Mouse (Mus musculus): ENCODE data around the gene Ptprm. TPM values are rescaled to one million over a fixed set of nuclear protein-coding genes. Genes with fewer than 3 reads are reported as not detected.

Gene Ptprm
- total and polyA plus RNA-seq, 3 experiments: not detected

GRCm38 (mm10) chr17:67179446-67179845 is 174.8 kb downstream of the Ptprm start:
- Histone ChIP-seq H3K4me3 (ENCODE audit: control insufficient read depth in 1 of 2, insufficient read depth in 1 of 2, low read depth in 2 of 2, low read length in 2 of 2) (no peak overlapping the region), H3K27me3 (ENCODE audit: control insufficient read depth in 1 of 2, insufficient read depth in 2 of 2, low read length in 2 of 2) (no peaks in the 10 kb centered on the region), H3K79me2 (ENCODE audit: control insufficient read depth, insufficient read depth, low read length, poor library complexity) (no peaks in the 10 kb centered on the region), H3K27ac (ENCODE audit: control insufficient read depth, low read depth, low read length) (no peak overlapping the region), H3K9ac (ENCODE audit: control insufficient read depth, low read depth, low read length, poor library complexity, severe bottlenecking) (no peak overlapping the region), H3K9me3 (replicated peaks; ENCODE audit: insufficient read depth, low read length) (no peaks in the 10 kb centered on the region), H3K36me3 (ENCODE audit: control insufficient read depth in 1 of 2, insufficient read depth in 2 of 2, low read length in 2 of 2) (no peaks in the 10 kb centered on the region), H3K4me1 (ENCODE audit: control insufficient read depth in 1 of 2, insufficient read depth in 2 of 2, low read length in 2 of 2) (no peaks in the 10 kb centered on the region)
- no peak for DNase-seq (ENCODE audit: low read depth, low spot score)
- TF ChIP-seq NRF1 (IDR thresholded peaks at IDR 0.05; ENCODE audit: insufficient read depth, low read depth, low read length, poor library complexity, severe bottlenecking): no peak
- no peak for TF ChIP-seq TAL1 (IDR thresholded peaks at IDR 0.05; ENCODE audit: low read length)
- no peak for TF ChIP-seq POLR2AphosphoS2 (IDR thresholded peaks at IDR 0.05; ENCODE audit: low read length)
- TF ChIP-seq TBP (IDR thresholded peaks at IDR 0.05; ENCODE audit: low read depth, low read length): no peak
- TF ChIP-seq ZMIZ1 (IDR thresholded peaks at IDR 0.05; ENCODE audit: low read depth, low read length): no peak
- TF ChIP-seq TCF12 (IDR thresholded peaks at IDR 0.05; ENCODE audit: low read depth, low read length): no peak
- TF ChIP-seq MAFK (IDR thresholded peaks at IDR 0.05; ENCODE audit: borderline replicate concordance, low read depth, low read length): no peak
- TF ChIP-seq MYC (IDR thresholded peaks at IDR 0.05; ENCODE audit: low read depth, low read length): no peak
- TF ChIP-seq KAT2A (conservative IDR thresholded peaks at IDR 0.05; ENCODE audit: low read depth, low read length): no peak
- no peak for TF ChIP-seq USF2 (IDR thresholded peaks at IDR 0.05; ENCODE audit: borderline replicate concordance in 1 of 2, insufficient read depth in 1 of 2, low read depth in 1 of 2, low read length in 2 of 2)
- TF ChIP-seq ETS1 (IDR thresholded peaks at IDR 0.05; ENCODE audit: low read depth, low read length): no peak
- TF ChIP-seq CHD1 (IDR thresholded peaks at IDR 0.05; ENCODE audit: low read depth, low read length): no peak
- TF ChIP-seq HCFC1 (IDR thresholded peaks at IDR 0.05; ENCODE audit: low read depth, low read length): no peak
- TF ChIP-seq RAD21 (IDR thresholded peaks at IDR 0.05; ENCODE audit: low read depth, low read length): no peak

GRCm38 (mm10) chr17:67178686-67179265 is 175.5 kb downstream of the Ptprm start:
- TF ChIP-seq POLR2AphosphoS5 (IDR thresholded peaks at IDR 0.05; ENCODE audit: borderline replicate concordance, low read depth, low read length) (no peak), CHD2 (IDR thresholded peaks at IDR 0.05; ENCODE audit: low read length) (no peak), NRF1 (IDR thresholded peaks at IDR 0.05; ENCODE audit: insufficient read depth, low read depth, low read length, poor library complexity, severe bottlenecking) (no peak), MEF2A (IDR thresholded peaks at IDR 0.05; ENCODE audit: extremely low read depth, insufficient replicate concordance, low read depth, low read length, poor library complexity, severe bottlenecking) (no peak), TBP (IDR thresholded peaks at IDR 0.05; ENCODE audit: low read depth, low read length) (no peak), ZC3H11A (IDR thresholded peaks at IDR 0.05; ENCODE audit: low read depth, low read length) (no peak), MAX (IDR thresholded peaks at IDR 0.05; ENCODE audit: low read length) (no peak), MAZ (IDR thresholded peaks at IDR 0.05; ENCODE audit: low read depth, low read length) (no peak), ZMIZ1 (IDR thresholded peaks at IDR 0.05; ENCODE audit: low read depth, low read length) (no peak), GABPA (IDR thresholded peaks at IDR 0.05; ENCODE audit: low read depth, low read length) (no peak), USF2 (IDR thresholded peaks at IDR 0.05; ENCODE audit: borderline replicate concordance in 1 of 2, insufficient read depth in 1 of 2, low read depth in 1 of 2, low read length in 2 of 2) (no peak)
- Histone ChIP-seq H3K9ac (ENCODE audit: control insufficient read depth, low read depth, low read length, poor library complexity, severe bottlenecking) (no peak overlapping the region), H3K27ac (ENCODE audit: control insufficient read depth, low read depth, low read length) (no peak overlapping the region), H3K9me3 (replicated peaks; ENCODE audit: insufficient read depth, low read length) (no peaks in the 10 kb centered on the region), H3K36me3 (ENCODE audit: control insufficient read depth in 1 of 2, insufficient read depth in 2 of 2, low read length in 2 of 2) (no peaks in the 10 kb centered on the region), H3K27me3 (ENCODE audit: control insufficient read depth in 1 of 2, insufficient read depth in 2 of 2, low read length in 2 of 2) (no peaks in the 10 kb centered on the region), H3K4me3 (ENCODE audit: control insufficient read depth in 1 of 2, insufficient read depth in 1 of 2, low read depth in 2 of 2, low read length in 2 of 2) (no peak overlapping the region), H3K4me1 (ENCODE audit: control insufficient read depth in 1 of 2, insufficient read depth in 2 of 2, low read length in 2 of 2) (no peaks in the 10 kb centered on the region), H3K79me2 (ENCODE audit: control insufficient read depth, insufficient read depth, low read length, poor library complexity) (no peaks in the 10 kb centered on the region)
- no peak for DNase-seq (ENCODE audit: low read depth, low spot score)
